Mouse (Mus musculus): Measurements from ENCODE around the gene Edrf1.

- TF ChIP-seq CTCF (IDR thresholded peaks at IDR 0.05; ENCODE audit: low read depth) (peak; percentile 80), EP300 (IDR thresholded peaks at IDR 0.05; ENCODE audit: low read depth) (no peak)
Observed at GRCm38 (mm10) chr7:133636738-133637352, 498 bp upstream of the Edrf1 start.

Data from liver, postnatal 0 days (tissue).